Mouse (Mus musculus): ENCODE measurements around the gene Gdpd3. TPM values are rescaled to one million over a fixed set of nuclear protein-coding genes. Genes with fewer than 3 reads are reported as not detected.

Gene Gdpd3
- total RNA-seq, 2 experiments from 2014 or later = 2.5 to 5.1 TPM

- DNase-seq = peak; percentile 94 to 96
Measured at GRCm38 (mm10) chr7:126791851-126792720, 26.0 kb downstream of the Gdpd3 start, which contains the start of gene Ppp4c. Gene Ppp4c, minus strand, starts transcription at chr7:126792496.

- no peak for DNase-seq
Measured at GRCm38 (mm10) chr7:126792721-126793443, 26.7 kb downstream of the Gdpd3 start.

- DNase-seq = no peak
Measured at GRCm38 (mm10) chr7:126793456-126794270, 27.5 kb downstream of the Gdpd3 start.

- no peak for DNase-seq
Measured at GRCm38 (mm10) chr7:126794271-126794605, 28.1 kb downstream of the Gdpd3 start.

GRCm38 (mm10) chr7:126795387-126796317 lies 29.5 kb downstream of the Gdpd3 start:
- no peak for DNase-seq

- DNase-seq = peak in 1 of 2 experiments; percentile 57
Measured at GRCm38 (mm10) chr7:126796350-126796932, 30.3 kb downstream of the Gdpd3 start.

GRCm38 (mm10) chr7:126797411-126798126 lies 31.4 kb downstream of the Gdpd3 start, which contains the start of gene Fam57b:
Gene Fam57b, plus strand, starts transcription at chr7:126797668.
- no peak for DNase-seq

- no peak for DNase-seq
Measured at GRCm38 (mm10) chr7:126798127-126799049, 32.3 kb downstream of the Gdpd3 start.

GRCm38 (mm10) chr7:126799050-126799467 lies 32.9 kb downstream of the Gdpd3 start:
- DNase-seq = peak; percentile 96 to 98

- peak; percentile 79 to 86 for DNase-seq
Measured at GRCm38 (mm10) chr7:126799468-126800268, 33.5 kb downstream of the Gdpd3 start.

- DNase-seq = no peak
Measured at GRCm38 (mm10) chr7:126800269-126801056, 34.3 kb downstream of the Gdpd3 start.

GRCm38 (mm10) chr7:126801057-126801422 lies 34.9 kb downstream of the Gdpd3 start:
- no peak for DNase-seq

- DNase-seq = no peak
Measured at GRCm38 (mm10) chr7:126802134-126802889, 36.2 kb downstream of the Gdpd3 start.

GRCm38 (mm10) chr7:126803181-126803580 lies 37.0 kb downstream of the Gdpd3 start:
- no peak for DNase-seq

GRCm38 (mm10) chr7:126803751-126804150 lies 37.6 kb downstream of the Gdpd3 start:
- no peak for DNase-seq

GRCm38 (mm10) chr7:126806956-126807355 lies 40.8 kb downstream of the Gdpd3 start:
- no peak for DNase-seq

GRCm38 (mm10) chr7:126807405-126807804 lies 41.3 kb downstream of the Gdpd3 start:
- DNase-seq = no peak

Data from layer of hippocampus, postnatal 36 days (tissue).